Mouse (Mus musculus): ENCODE data around the gene Trub1.

DNA sequence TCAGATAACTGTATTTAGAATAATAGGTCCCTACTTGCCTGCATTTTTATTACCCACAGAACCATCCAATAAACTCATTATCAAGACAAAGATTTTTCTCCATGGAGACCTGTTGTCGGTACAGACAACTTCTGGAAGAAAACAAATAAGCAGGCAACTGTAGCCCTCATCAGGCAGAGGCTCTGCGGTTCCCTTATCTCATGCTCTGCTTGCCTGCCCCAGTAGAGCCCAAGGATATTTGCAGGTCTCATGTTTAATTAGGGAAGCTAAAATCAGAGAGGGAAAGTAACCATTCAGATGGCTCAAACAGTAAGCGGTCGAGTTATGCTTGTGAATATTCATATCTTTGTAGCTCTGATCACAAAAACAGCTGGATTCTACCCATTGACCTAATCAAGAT is 77.5 kb downstream of the Trub1 start:
- no peak for TF ChIP-seq GATA1 (IDR thresholded peaks at IDR 0.05; ENCODE audit: borderline replicate concordance, low read length)
- TF ChIP-seq FLI1 (IDR thresholded peaks at IDR 0.05; ENCODE audit: low read length) = no peak

Measured in megakaryocyte, embryonic 14.5 days (primary cell).